Mouse (Mus musculus): ENCODE results near the gene Mfsd4b2. TPM values are rescaled to one million over a fixed set of nuclear protein-coding genes. Genes with fewer than 3 reads are reported as not detected.

Mfsd4b2 gene
- polyA plus RNA-seq, 2 experiments = 0.04 TPM; not detected in 1

DNA sequence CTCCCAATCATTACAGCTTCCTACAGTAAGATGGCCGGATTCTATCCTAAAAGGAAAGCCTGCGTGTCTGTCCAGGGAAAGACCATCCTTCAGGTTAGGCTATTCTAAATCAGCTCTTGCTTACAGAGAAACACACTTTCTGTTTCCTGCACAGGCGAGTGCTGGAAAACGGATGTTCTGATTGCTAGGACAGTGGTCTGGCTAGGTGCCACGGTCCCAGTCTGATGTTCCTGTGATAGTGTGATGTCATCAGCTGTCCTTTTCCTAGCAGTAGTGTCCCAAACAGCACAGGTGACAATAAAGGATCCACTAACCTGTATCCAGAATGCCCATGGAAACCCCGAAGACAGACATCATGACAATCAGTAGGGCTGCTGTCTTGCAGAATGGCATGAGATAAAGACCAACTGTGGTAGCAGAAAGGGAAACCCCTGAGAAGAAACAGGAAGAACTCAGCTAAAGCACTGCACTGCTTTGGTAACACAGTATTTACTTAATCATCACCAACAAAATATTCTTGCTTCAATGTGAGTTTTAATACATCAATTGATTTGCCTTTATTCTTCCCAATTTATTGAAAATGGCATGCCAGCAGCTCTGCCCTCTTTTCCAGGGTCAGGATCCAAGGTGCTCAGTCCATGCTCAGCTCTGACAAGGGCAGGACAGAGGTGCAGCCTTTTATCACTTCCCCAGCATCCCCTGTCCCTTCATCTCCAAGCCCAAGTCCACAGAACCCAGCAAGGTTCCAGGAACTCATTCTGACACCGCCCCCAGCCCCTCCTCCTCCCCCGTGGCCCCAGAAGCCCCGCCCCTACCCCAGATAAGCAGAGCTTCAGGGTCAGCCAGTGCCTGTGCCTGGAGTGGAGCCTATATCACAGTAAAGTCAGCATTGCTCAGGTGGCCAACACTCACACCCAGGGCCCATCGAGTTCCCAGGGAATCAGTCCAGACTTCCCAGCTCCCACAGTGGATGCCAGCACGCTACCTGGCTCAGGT lies 32.7 kb downstream of the Mfsd4b2 start:
- Histone ChIP-seq H3K4me3 (ENCODE audit: insufficient read depth in 1 of 2, low read depth in 2 of 2, low read length in 2 of 2) (no peak overlapping the region), H3K9me3 (ENCODE audit: control insufficient read depth, low read length) (no peaks in the 10 kb centered on the region), H3K36me3 (replicated peaks; ENCODE audit: control insufficient read depth, insufficient read depth, low read depth) (no peaks in the 10 kb centered on the region), H3K4me2 (ENCODE audit: low read depth) (peak overlapping the region; percentile 8; the same call in 1 of the 2 replicates), H3K27ac (no peak overlapping the region), H3K9ac (replicated peaks) (no peak overlapping the region), H3K27me3 (ENCODE audit: control insufficient read depth, insufficient read depth, low read length) (no peaks in the 10 kb centered on the region), H3K4me1 (replicated peaks; ENCODE audit: control insufficient read depth in 2 of 2, insufficient read depth in 2 of 2, low read length in 1 of 2) (peaks cover 10 to 23% of the 10 kb centered on the region in 2 experiments)
- DNase-seq (ENCODE audit: low read depth in 3 of 3, low spot score in 3 of 3) (peak; percentile 32 to 66 (median 45)), ATAC-seq (ENCODE audit: insufficient read depth) (peak; percentile 64)
- TF ChIP-seq EP300 (IDR thresholded peaks at IDR 0.05; ENCODE audit: low read depth) (no peak), CTCF (IDR thresholded peaks at IDR 0.05; ENCODE audit: low read depth) (no peak)
- WGBS (ENCODE audit: insufficient replicate concordance) = 42% methylated on average over 11 of the region's 11 CpGs

DNA sequence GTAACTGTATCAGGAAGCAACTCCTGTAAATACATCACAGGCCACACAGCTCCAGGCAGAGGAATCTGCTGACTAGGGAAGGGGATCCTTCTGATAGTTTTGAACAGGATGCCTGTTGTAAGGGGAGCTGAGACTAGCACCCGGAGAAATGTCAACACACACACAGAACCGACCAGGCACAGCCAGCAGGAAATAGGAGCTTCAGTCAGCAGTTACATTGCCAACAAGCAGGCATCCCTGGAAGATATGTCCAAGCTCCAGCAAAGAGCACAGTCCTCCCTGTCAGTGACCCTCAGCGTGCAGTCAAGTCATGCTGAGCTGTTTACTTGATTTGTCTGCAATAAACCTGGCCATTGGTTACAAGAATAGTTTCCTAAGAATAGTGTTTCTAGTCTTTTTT lies 38.1 kb downstream of the Mfsd4b2 start:
- DNase-seq (ENCODE audit: low read depth in 3 of 3, low spot score in 3 of 3) (no peak), ATAC-seq (ENCODE audit: insufficient read depth) (no peak)
- Histone ChIP-seq H3K9ac (replicated peaks) (no peak overlapping the region), H3K4me1 (replicated peaks; ENCODE audit: control insufficient read depth in 2 of 2, insufficient read depth in 2 of 2, low read length in 1 of 2) (peaks cover 0 to 2% of the 10 kb centered on the region in 2 experiments; a peak in 3 of 4 replicates), H3K9me3 (ENCODE audit: control insufficient read depth, low read length) (no peaks in the 10 kb centered on the region), H3K4me3 (ENCODE audit: insufficient read depth in 1 of 2, low read depth in 2 of 2, low read length in 2 of 2) (no peak overlapping the region), H3K27me3 (ENCODE audit: control insufficient read depth, insufficient read depth, low read length) (no peaks in the 10 kb centered on the region), H3K36me3 (replicated peaks; ENCODE audit: control insufficient read depth, insufficient read depth, low read depth) (no peaks in the 10 kb centered on the region), H3K27ac (no peak overlapping the region), H3K4me2 (ENCODE audit: low read depth) (no peak overlapping the region)
- no peak for TF ChIP-seq CTCF (IDR thresholded peaks at IDR 0.05; ENCODE audit: low read depth)
- no peak for TF ChIP-seq EP300 (IDR thresholded peaks at IDR 0.05; ENCODE audit: low read depth)
- WGBS (ENCODE audit: insufficient replicate concordance) = 40% methylated on average over 3 of the region's 3 CpGs

Other genes starting within 250 kb of the Mfsd4b2 start
- 6.3 and 10.0 TPM in 2 replicates for gene Rev3l, start 194.8 kb downstream of the Mfsd4b2 start, polyA plus RNA-seq (2012; rRNA removed)
- gene Rev3l, start 194.8 kb downstream of the Mfsd4b2 start, polyA plus RNA-seq (2014; fragmentation: Nextera tagmentation; extraction: Ambion mirVana) = 4.9 and 5.7 TPM in 2 replicates
- 1.9 and 2.2 TPM in 2 replicates for gene Mfsd4b4, start 27.7 kb downstream of the Mfsd4b2 start, polyA plus RNA-seq (2012; rRNA removed)
- 1.1 and 1.2 TPM in 2 replicates for gene Mfsd4b4, start 27.7 kb downstream of the Mfsd4b2 start, polyA plus RNA-seq (2014; fragmentation: Nextera tagmentation; extraction: Ambion mirVana)
- 1.2 and 1.4 TPM in 2 replicates for gene Mfsd4b3, start 33.2 kb upstream of the Mfsd4b2 start, polyA plus RNA-seq (2012; rRNA removed)
- gene Mfsd4b3, start 33.2 kb upstream of the Mfsd4b2 start, polyA plus RNA-seq (2014; fragmentation: Nextera tagmentation; extraction: Ambion mirVana) = 2.3 TPM in 2 replicates
- gene Mfsd4b5, start 59.7 kb upstream of the Mfsd4b2 start, polyA plus RNA-seq (2012; rRNA removed) = 0.09 and 0.15 TPM in 2 replicates
- gene Mfsd4b5, start 59.7 kb upstream of the Mfsd4b2 start, polyA plus RNA-seq (2014; fragmentation: Nextera tagmentation; extraction: Ambion mirVana) = 0.04 TPM in 1 of 2 replicates, not detected in the other
- gene Mfsd4b1, start 98.3 kb upstream of the Mfsd4b2 start, polyA plus RNA-seq (2012; rRNA removed) = 0.22 and 0.41 TPM in 2 replicates
- 0.34 and 0.60 TPM in 2 replicates for gene Mfsd4b1, start 98.3 kb upstream of the Mfsd4b2 start, polyA plus RNA-seq (2014; fragmentation: Nextera tagmentation; extraction: Ambion mirVana)
- gene Slc16a10, start 215.3 kb upstream of the Mfsd4b2 start, polyA plus RNA-seq (2012; rRNA removed) = 32.8 and 33.8 TPM in 2 replicates
- 63.5 and 69.3 TPM in 2 replicates for gene Slc16a10, start 215.3 kb upstream of the Mfsd4b2 start, polyA plus RNA-seq (2014; fragmentation: Nextera tagmentation; extraction: Ambion mirVana)